Mouse (Mus musculus) intestine, embryonic 16.5 days (tissue): ENCODE results near the gene Kif5a. TPM values are rescaled to one million over a fixed set of nuclear protein-coding genes. Genes with fewer than 3 reads are reported as not detected.
A peak's percentile ranks its signal among the peaks of the same experiment; 100 is the strongest.

Source experiments
- ATAC-seq: fragments of 200-750 bp; cut with Nextera tagmentation; 2 replicates; pipeline ENCODE4 v1.8.0; 2017; ENCODE audit warnings: moderate TSS enrichment, moderate library complexity
- H3K27ac ChIP-seq: fragments of 300-500 bp; sonication (generic); 2 replicates; pipeline ENCODE4 v1.5.1; 2014; ENCODE audit warnings: mild to moderate bottlenecking, low read length
- H3K27me3 ChIP-seq: fragments of 300-500 bp; sonication (generic); replicated peaks from 2 replicates; pipeline ENCODE4 v1.6.1; 2014; ENCODE audit warnings: low read length, control low read depth, mixed read lengths; ENCODE audit not compliant: control insufficient read depth, insufficient read depth
- H3K36me3 ChIP-seq: fragments of 300-500 bp; sonication (generic); 2 replicates; pipeline ENCODE4 v1.6.1; 2014; ENCODE audit warnings: low read length, control low read depth; ENCODE audit not compliant: control insufficient read depth, insufficient read depth
- H3K4me1 ChIP-seq: fragments of 300-500 bp; sonication (generic); 2 replicates; pipeline ENCODE4 v1.6.1; 2014; ENCODE audit warnings: low read length, control low read depth, mixed read lengths; ENCODE audit not compliant: control insufficient read depth, insufficient read depth
- H3K4me2 ChIP-seq: fragments of 300-500 bp; sonication (generic); 2 replicates; pipeline ENCODE4 v1.6.1; 2014; ENCODE audit warnings: low read depth, low read length, control low read depth
- H3K4me3 ChIP-seq: fragments of 300-500 bp; sonication (generic); 2 replicates; pipeline ENCODE4 v1.5.1; 2014; ENCODE audit warnings: mild to moderate bottlenecking, low read length
- H3K9ac ChIP-seq: fragments of 300-500 bp; sonication (generic); 2 replicates; pipeline ENCODE4 v1.6.1; 2014; ENCODE audit warnings: low read depth, low read length
- H3K9me3 ChIP-seq: fragments of 300-500 bp; sonication (generic); 2 replicates; pipeline ENCODE4 v1.6.1; 2016; ENCODE audit warnings: low read length, control low read depth; ENCODE audit not compliant: control insufficient read depth
- WGBS: fragments of 180-500 bp; shearing (Covaris S2); extraction: QIAGEN DNeasy Blood & Tissue Kit; methylation state at CpG from one replicate; pipeline ENCODE4 v1.1.7; 2014; 5-methylcytosine and 5-hydroxymethylcytosine counted together
- polyA plus RNA-seq: library from polyadenylated mRNA; unstranded; fragments of >200 nt; fragmentation: Nextera tagmentation; extraction: Ambion mirVana; gene quantifications from 2 replicates; pipeline ENCODE4 v1.2.1, GENCODE M21; 2015

Kif5a gene
- polyA plus RNA-seq, 1 experiment from 2014 or later: 5.2 TPM

DNA sequence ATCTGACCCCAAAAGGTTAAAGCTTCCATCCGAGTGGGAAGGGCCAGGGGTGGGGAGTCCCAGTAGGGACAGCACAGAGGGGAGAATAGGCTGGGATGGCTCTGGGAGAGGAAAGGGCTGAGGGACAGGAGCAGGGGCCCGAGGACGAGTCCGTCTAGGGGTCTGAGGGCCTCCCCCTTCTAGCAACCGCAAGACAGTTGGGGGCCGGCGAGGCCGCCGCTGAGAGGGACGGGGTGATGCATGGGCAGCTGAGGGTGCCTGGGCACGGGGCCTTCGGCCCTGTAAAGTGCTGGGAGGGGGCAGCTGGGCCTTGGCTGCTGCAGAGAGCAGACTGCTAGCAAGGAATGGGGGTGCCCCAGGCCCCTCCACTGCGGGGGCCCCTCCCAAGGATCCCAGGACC is 22.5 kb upstream of the Kif5a start:
- Histone ChIP-seq H3K27ac (no peak overlapping the region), H3K4me1 (peaks cover 34% of the 10 kb centered on the region), H3K4me3 (no peak overlapping the region), H3K27me3 (no peaks in the 10 kb centered on the region), H3K4me2 (no peak overlapping the region), H3K9me3 (no peaks in the 10 kb centered on the region), H3K36me3 (peaks cover 39% of the 10 kb centered on the region), H3K9ac (0 out of 2 replicates have a peak overlapping the region, but pooled peaks have one; percentile 85)
- WGBS: 84% methylated on average over 13 of the region's 13 CpGs
- ATAC-seq: no peak

DNA sequence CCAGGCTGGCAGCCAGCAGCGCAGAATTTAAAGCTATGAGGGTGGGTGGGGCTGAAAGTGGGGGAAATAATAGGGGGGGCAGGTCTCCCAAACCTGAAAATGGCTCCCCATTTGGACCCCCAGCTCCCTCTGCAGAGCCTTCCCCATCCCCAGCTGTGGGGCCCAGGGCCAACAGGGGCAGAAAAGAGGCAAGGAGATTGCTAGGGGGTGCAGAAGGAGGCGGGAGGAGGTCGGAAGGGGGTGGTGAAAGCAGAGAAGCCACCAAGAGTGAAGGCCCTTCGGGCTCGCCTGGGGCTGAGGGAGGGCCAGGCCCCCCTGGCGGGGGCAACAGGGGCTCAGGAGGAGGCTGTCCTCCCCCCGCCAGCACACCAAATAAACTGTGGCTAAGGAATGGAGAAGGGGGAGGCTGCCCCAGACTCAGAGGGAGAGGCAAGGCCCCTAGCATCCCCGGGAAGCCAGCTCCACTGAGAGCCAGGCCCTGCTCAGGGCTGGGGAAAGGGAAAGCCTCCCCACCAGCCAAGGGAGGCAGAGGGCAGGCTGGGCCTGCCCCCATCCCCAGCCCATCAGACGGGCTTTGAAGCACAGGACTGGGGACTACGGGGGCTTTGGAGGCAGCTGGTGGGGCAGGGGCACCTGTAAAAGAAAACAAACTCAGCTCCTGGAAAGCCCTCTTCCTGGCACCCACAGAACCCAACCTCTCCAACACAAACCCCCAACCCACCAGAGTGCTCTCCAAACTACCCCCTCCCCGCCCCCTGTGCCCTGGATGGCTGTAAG is 21.8 kb upstream of the Kif5a start:
- 78% methylated on average over 11 of the region's 11 CpGs for WGBS
- H3K9ac ChIP-seq: no peak overlapping the region
- no peak overlapping the region for H3K4me3 ChIP-seq
- no peaks in the 10 kb centered on the region for H3K9me3 ChIP-seq
- no peak overlapping the region for H3K4me2 ChIP-seq
- H3K27ac ChIP-seq: no peak overlapping the region
- ATAC-seq: no peak
- peaks cover 39% of the 10 kb centered on the region for H3K36me3 ChIP-seq
- peaks cover 32% of the 10 kb centered on the region for H3K4me1 ChIP-seq
- H3K27me3 ChIP-seq: no peaks in the 10 kb centered on the region

DNA sequence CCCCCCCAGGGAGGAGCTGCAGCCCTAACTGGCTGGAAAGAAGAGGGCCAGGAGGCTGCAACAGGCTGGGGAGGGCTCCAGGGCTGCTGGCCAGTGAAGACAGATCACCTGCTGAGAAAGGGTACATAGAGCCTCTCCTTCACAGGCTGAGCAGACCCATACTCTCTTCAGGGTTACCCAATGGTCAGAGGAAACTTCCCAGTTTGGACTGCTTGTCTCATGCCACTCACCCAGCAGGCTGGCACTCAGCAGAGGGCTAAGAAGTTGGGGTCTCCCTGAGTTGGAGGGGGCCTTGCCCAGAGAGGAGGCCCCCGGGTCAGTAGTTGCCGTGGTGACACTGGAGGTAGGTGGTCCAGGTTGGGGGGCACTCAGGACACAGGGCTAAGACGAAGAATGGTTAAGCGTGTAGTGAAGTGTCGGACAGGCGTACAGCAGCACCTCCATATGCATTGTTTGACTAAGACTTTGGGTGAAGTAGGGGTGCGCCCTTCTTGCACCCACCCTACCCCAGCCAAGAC is 21.0 kb upstream of the Kif5a start:
- Histone ChIP-seq H3K27me3 (no peaks in the 10 kb centered on the region), H3K9ac (no peak overlapping the region), H3K36me3 (peaks cover 45% of the 10 kb centered on the region), H3K4me1 (peaks cover 26% of the 10 kb centered on the region), H3K4me2 (no peak overlapping the region), H3K9me3 (no peaks in the 10 kb centered on the region), H3K27ac (no peak overlapping the region), H3K4me3 (no peak overlapping the region)
- no peak for ATAC-seq
- WGBS: 93% methylated on average over 7 of the region's 7 CpGs

DNA sequence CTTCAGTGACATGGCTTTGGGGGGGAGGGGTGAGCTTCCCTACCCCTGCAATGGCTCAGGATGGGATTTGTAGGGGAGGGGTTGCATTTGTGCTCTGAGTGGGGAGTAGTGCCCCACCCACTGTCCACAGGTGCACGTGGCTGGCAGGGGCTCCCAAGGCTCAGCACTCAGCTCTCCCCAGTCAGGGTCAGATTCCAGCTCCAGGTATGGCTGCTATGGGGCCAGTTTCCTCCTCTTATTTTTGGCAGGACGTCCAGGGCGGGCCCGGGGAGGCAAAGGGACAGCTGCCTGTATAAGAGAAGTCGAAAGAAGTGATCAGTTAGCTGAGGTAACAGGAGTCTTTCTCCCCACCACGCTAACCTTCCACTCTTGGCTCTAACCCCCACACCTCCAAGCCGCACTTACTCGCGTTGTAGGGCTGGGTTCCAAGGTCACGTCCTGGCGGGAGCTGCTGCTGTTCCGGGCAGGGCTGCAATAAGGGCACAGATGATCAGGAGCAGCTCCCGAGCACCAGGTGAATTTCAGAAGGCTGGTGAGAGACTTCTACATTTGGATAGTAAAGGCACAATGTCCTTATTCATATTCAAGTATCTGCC is 19.6 kb upstream of the Kif5a start:
- WGBS: 60% methylated on average over 13 of the region's 13 CpGs

DNA sequence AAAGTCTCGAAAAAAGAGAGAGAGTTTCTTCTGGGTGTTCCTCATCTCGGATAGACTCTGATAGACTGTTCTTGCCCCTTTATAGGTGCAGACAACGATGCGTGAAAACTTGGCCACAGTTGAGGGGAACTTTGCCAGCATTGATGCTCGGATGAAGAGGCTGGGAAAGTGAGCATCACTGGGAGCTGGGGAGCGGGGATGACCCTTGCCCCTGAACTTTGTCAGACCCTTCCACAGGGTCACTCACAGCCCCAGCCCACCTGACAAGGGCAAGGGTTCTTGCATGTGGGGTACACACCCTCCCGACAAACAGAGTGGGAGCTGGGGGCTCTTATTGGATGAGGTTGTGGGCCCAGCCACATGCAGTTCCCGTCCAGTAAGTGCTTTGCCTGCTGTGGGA is 18.2 kb upstream of the Kif5a start:
- H3K27ac ChIP-seq: no peak overlapping the region
- WGBS: 88% methylated on average over 8 of the region's 8 CpGs
- no peak for ATAC-seq
- peaks cover 55% of the 10 kb centered on the region for H3K36me3 ChIP-seq
- no peak overlapping the region for H3K4me2 ChIP-seq
- H3K27me3 ChIP-seq: no peaks in the 10 kb centered on the region
- H3K4me3 ChIP-seq: no peak overlapping the region
- H3K9me3 ChIP-seq: no peaks in the 10 kb centered on the region
- H3K9ac ChIP-seq: no peak overlapping the region
- H3K4me1 ChIP-seq: peaks cover 12% of the 10 kb centered on the region

More for the DNA sequence above, 19.6 kb upstream of the Kif5a start:
- H3K4me2 ChIP-seq: no peak overlapping the region
- H3K27me3 ChIP-seq: no peaks in the 10 kb centered on the region
- H3K9ac ChIP-seq: no peak overlapping the region
- no peak for ATAC-seq
- H3K4me1 ChIP-seq: peaks cover 26% of the 10 kb centered on the region
- no peak overlapping the region for H3K4me3 ChIP-seq
- H3K36me3 ChIP-seq: peaks cover 52% of the 10 kb centered on the region
- H3K27ac ChIP-seq: peak overlapping the region; percentile 14; the same call in 1 of the 2 replicates
- H3K9me3 ChIP-seq: no peaks in the 10 kb centered on the region

DNA sequence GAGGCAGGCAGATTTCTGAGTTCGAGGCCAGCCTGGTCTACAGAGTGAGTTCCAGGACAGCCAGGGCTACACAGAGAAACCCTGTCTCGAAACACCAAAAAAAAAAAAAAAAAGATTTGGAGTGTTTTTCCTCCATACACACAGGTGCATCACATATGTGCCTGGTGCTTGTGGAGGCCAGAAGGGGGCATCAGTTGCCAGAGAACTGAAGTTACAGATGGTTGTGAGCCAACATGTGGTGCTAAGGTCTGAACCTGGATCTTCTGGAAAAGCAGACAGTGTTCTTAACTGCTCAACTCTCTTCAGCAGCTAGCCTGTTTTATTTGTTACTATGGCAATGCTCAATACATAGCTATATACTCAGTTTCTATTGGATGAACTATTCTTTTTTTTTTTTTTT is 16.6 kb upstream of the Kif5a start:
- Histone ChIP-seq H3K4me3 (no peak overlapping the region), H3K4me1 (no peaks in the 10 kb centered on the region; the same call in 1 of the 2 replicates), H3K27ac (no peak overlapping the region), H3K9me3 (no peaks in the 10 kb centered on the region), H3K9ac (no peak overlapping the region), H3K36me3 (peaks cover 47% of the 10 kb centered on the region), H3K27me3 (no peaks in the 10 kb centered on the region), H3K4me2 (no peak overlapping the region)
- ATAC-seq: no peak
- WGBS: 83% methylated on average over 2 of the region's 2 CpGs

DNA sequence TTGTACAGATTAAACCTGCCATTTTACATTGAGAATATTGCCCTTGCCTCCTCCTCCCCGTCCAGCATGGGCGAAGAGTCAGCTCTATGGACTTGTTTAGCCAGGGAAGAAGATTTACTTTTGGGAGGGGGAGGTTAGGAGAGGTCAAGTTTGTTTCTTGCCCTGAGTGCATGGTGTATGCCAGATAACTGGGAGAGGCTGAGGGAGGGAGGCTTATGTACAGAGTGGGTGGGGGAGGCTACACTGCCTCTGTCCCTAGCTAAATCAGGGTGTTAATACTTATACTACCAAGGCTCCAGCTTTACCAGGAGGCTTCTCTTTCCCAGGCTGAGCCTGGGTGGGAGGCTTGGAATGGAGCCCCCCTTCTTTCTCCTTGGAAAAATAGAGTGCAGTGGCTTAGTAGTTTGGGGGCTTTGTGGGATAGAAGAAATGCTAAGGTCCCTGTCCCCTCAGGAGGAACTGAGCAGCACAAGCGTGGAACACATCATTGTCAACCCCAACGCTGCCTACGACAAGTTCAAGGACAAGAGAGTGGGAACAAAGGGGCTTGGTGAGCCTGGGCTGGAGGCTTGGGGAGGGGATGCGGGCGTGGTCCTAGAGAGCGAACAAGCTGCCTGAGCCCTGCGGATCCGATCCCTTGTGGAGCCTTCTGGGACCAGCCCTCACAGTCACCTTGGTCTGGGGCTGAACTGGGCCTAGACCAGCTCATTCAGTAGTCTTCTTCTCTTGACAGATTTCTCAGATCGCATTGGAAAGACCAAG is 11.3 kb upstream of the Kif5a start:
- no peak overlapping the region for H3K4me3 ChIP-seq
- 0 out of 2 replicates have a peak, but pooled peaks have one; percentile 36 for ATAC-seq
- whole genome bisulfite sequencing: 71% methylated on average over 11 of the region's 11 CpGs
- no peak overlapping the region for H3K4me2 ChIP-seq
- H3K27me3 ChIP-seq: no peaks in the 10 kb centered on the region
- H3K9me3 ChIP-seq: no peaks in the 10 kb centered on the region
- 0 out of 2 replicates have a peak, but pooled peaks cover 2% of the 10 kb centered on the region for H3K4me1 ChIP-seq
- H3K36me3 ChIP-seq: peaks cover 24% of the 10 kb centered on the region
- H3K27ac ChIP-seq: no peak overlapping the region
- H3K9ac ChIP-seq: no peak overlapping the region

DNA sequence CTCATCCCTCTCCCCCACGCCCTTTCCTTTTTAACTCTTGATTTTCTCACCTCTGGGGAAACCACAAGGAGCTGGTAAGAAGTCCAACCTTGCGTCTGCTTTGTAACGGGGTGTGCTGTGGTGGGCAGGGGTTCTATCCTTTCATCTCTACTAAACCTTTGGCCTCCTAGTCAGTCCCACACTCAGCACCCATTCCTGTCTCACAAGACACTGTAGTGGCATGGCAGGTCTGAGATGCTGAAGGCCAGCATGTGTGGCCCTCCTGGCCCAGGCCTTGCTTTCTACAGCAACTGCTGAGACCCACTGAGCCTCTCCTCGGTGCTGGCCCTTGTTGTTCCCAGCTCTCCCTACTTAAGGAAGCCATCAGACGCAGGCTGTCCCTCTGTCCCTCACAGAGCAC is 9.2 kb upstream of the Kif5a start:
- WGBS: 87% methylated on average over 5 of the region's 5 CpGs
- Histone ChIP-seq H3K4me3 (no peak overlapping the region), H3K36me3 (peaks cover 12% of the 10 kb centered on the region), H3K27ac (no peak overlapping the region), H3K9me3 (no peaks in the 10 kb centered on the region), H3K9ac (no peak overlapping the region), H3K27me3 (no peaks in the 10 kb centered on the region), H3K4me2 (no peak overlapping the region), H3K4me1 (peaks cover 14% of the 10 kb centered on the region)
- no peak for ATAC-seq

DNA sequence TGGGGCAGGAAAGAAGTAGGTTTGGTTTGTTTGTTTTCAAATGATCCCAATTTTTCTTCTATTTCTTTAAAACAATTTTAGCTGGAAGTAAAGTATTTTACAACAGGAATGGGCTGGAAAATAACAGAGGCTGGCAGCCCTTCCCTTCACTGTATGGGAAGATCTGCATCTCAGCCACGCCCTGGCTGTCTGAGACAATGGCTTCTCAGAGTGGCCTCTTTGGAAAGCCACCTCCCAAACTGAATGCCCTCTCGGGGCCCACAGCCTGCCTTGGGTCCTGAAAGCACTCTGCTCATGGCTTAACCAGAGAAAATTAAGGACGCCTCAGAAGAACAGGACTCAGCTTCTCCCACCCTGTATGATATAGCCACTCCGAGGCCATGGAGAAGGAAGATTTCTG is 6.7 kb upstream of the Kif5a start:
- H3K9me3 ChIP-seq: no peaks in the 10 kb centered on the region
- no peaks in the 10 kb centered on the region; the same call in 1 of the 2 replicates for H3K36me3 ChIP-seq
- 74% methylated on average over 4 of the region's 4 CpGs for WGBS

More for the DNA sequence above, 6.7 kb upstream of the Kif5a start:
- no peaks in the 10 kb centered on the region for H3K27me3 ChIP-seq
- no peak overlapping the region for H3K4me3 ChIP-seq
- H3K9ac ChIP-seq: no peak overlapping the region
- H3K4me2 ChIP-seq: no peak overlapping the region
- H3K27ac ChIP-seq: no peak overlapping the region
- no peak for ATAC-seq
- peaks cover 18% of the 10 kb centered on the region for H3K4me1 ChIP-seq
